Mouse (Mus musculus) spleen, adult 2 months (tissue): ENCODE results near the gene Atp2a3. TPM values are rescaled to one million over a fixed set of nuclear protein-coding genes. Genes with fewer than 3 reads are reported as not detected.

Source experiments
- DNase-seq, 2 experiments: peaks; one replicate each; pipeline versions ENCODE4 v3.0.0 to v3.0.0-alpha.2; 2012 to 2021; ENCODE audit warnings: low spot score in 2 of 2, low read depth in 1 of 2
- H3K27ac ChIP-seq: fragments of 200-500 bp; 2 replicates; pipeline ENCODE4 v1.5.1; 2012; ENCODE audit warnings: low read length, inconsistent platforms; ENCODE audit not compliant: insufficient read depth
- H3K27me3 ChIP-seq: fragments of 200-500 bp; 2 replicates; pipeline ENCODE4 v1.6.1; 2012; ENCODE audit warnings: mild to moderate bottlenecking, moderate library complexity, low read length, inconsistent platforms; ENCODE audit not compliant: control insufficient read depth, insufficient read depth
- H3K36me3 ChIP-seq: fragments of 200-500 bp; 2 replicates; pipeline ENCODE4 v1.6.1; 2012; ENCODE audit warnings: mild to moderate bottlenecking, low read length, inconsistent platforms; ENCODE audit not compliant: control insufficient read depth, insufficient read depth
- H3K4me1 ChIP-seq: fragments of 200-500 bp; 2 replicates; pipeline ENCODE4 v1.6.1; 2011; ENCODE audit warnings: inconsistent platforms; ENCODE audit not compliant: control insufficient read depth, insufficient read depth, insufficient read length
- H3K4me3 ChIP-seq: fragments of 200-500 bp; 2 replicates; pipeline ENCODE4 v1.5.1; 2011; ENCODE audit warnings: mild to moderate bottlenecking, inconsistent platforms; ENCODE audit not compliant: insufficient read depth, insufficient read length; ENCODE audit errors: extremely low read depth
- CTCF ChIP-seq: fragments of 200-500 bp; IDR thresholded peaks from 2 replicates; pipeline ENCODE4 v1.5.1; 2011; ENCODE audit warnings: mild to moderate bottlenecking, inconsistent platforms; ENCODE audit not compliant: insufficient read depth, insufficient read length, insufficient replicate concordance; ENCODE audit errors: extremely low read depth
- POLR2A ChIP-seq: fragments of 200-500 bp; IDR thresholded peaks from 2 replicates; pipeline ENCODE4 v1.6.1; 2011; ENCODE audit warnings: low read depth, low read length, inconsistent platforms
- WGBS: fragments of 180-500 bp; shearing (Covaris S2); methylation state at CpG from one replicate; pipeline ENCODE4 v1.1.7; 2018; 5-methylcytosine and 5-hydroxymethylcytosine counted together
- polyA plus RNA-seq: library from polyadenylated mRNA; depleted of rRNA; stranded (reverse); fragments of >200 nt; gene quantifications from 2 replicates; pipeline ENCODE4 v1.2.3, GENCODE M21; 2012; rRNA removed

The Atp2a3 gene
- polyA plus RNA-seq, 1 experiment: 293 TPM

- no peak overlapping the region for H3K4me3 ChIP-seq
- no peaks in the 10 kb centered on the region for H3K27me3 ChIP-seq
- H3K36me3 ChIP-seq: no peaks in the 10 kb centered on the region
- H3K4me1 ChIP-seq: no peaks in the 10 kb centered on the region
- WGBS: 81% methylated on average over 6 of the region's 6 CpGs
- H3K27ac ChIP-seq: no peak overlapping the region
- no peak for DNase-seq
- no peak for TF ChIP-seq POLR2A
- no peak for TF ChIP-seq CTCF
Measured at GRCm38 (mm10) chr11:73036889-73037288, 75.9 kb downstream of the Atp2a3 start.

GRCm38 (mm10) chr11:73037691-73038090, 76.7 kb downstream of the Atp2a3 start:
- H3K36me3 ChIP-seq: no peaks in the 10 kb centered on the region

DNA sequence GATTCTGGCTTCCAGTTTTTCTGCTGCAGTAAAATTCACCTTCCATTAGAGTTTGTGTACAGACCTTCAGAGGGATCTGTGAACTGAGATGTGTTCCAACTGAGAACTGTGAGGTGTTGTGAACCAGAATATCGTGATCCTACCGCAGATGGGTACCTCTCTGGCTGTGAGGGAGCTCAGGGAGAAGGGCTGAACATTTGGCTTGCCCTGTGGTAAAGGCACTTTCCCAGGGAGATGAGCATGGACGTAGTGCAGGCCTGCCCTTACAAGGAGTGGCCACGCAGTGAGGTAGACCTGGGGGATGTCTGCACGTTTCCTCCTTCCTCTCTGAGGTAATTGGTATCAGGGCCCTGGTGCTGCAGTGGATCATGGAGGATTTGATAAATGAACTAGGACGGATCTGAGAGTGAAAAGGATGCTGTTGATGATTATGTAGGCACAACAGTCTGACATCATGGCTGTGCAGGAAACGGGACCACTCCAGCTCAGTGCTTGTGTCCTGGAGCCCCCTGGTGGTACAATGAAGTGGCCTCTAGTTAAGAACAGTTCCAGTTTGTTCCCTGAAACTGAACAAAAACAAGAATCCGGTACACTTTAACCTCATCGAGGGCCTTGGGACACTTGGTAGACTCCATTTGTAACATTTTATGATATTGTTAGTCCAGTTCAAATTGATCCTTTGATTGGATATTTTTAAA, 78.3 kb downstream of the Atp2a3 start:
- Histone ChIP-seq H3K27me3 (no peaks in the 10 kb centered on the region), H3K27ac (no peak overlapping the region), H3K4me1 (no peaks in the 10 kb centered on the region), H3K36me3 (no peaks in the 10 kb centered on the region), H3K4me3 (no peak overlapping the region)
- peak; percentile 36 to 52 for DNase-seq
- WGBS: 64% methylated on average over 9 of the region's 9 CpGs
- peak; percentile 76; the same call in 1 of the 2 replicates for TF ChIP-seq CTCF
- TF ChIP-seq POLR2A: no peak

More at GRCm38 (mm10) chr11:73037691-73038090, 76.7 kb downstream of the Atp2a3 start:
- Histone ChIP-seq H3K4me1 (no peaks in the 10 kb centered on the region), H3K27ac (no peak overlapping the region), H3K4me3 (no peak overlapping the region), H3K27me3 (no peaks in the 10 kb centered on the region)
- 56% methylated on average over 3 of the region's 3 CpGs for WGBS
- TF ChIP-seq POLR2A: no peak
- TF ChIP-seq CTCF: no peak
- no peak for DNase-seq

Other genes with a start within 250 kb of the Atp2a3 start
- gene Cyb5d2, start 165.0 kb upstream of the Atp2a3 start, polyA plus RNA-seq: 2.4 and 2.8 TPM in 2 replicates
- gene Zzef1, start 164.9 kb upstream of the Atp2a3 start, polyA plus RNA-seq: 27.4 and 29.3 TPM in 2 replicates
- gene P2rx1, start 37.9 kb downstream of the Atp2a3 start, polyA plus RNA-seq: 14.3 and 16.3 TPM in 2 replicates
- 2.2 and 2.4 TPM in 2 replicates for gene Camkk1, start 57.8 kb downstream of the Atp2a3 start, polyA plus RNA-seq
- 1.8 and 2.0 TPM in 2 replicates for gene Ncbp3, start 86.6 kb downstream of the Atp2a3 start, polyA plus RNA-seq
- gene Itgae, start 129.4 kb downstream of the Atp2a3 start, polyA plus RNA-seq: 5.0 and 5.1 TPM in 2 replicates
- 2.2 and 2.5 TPM in 2 replicates for gene Haspin, start 177.1 kb downstream of the Atp2a3 start, polyA plus RNA-seq
- 0.22 and 0.28 TPM in 2 replicates for gene P2rx5, start 199.3 kb downstream of the Atp2a3 start, polyA plus RNA-seq
- 27.2 and 42.2 TPM in 2 replicates for gene Emc6, start 215.9 kb downstream of the Atp2a3 start, polyA plus RNA-seq
- 17.0 and 18.7 TPM in 2 replicates for gene Tax1bp3, start 215.9 kb downstream of the Atp2a3 start, polyA plus RNA-seq
- 10.7 and 11.9 TPM in 2 replicates for gene Ctns, start 237.9 kb downstream of the Atp2a3 start, polyA plus RNA-seq
- gene Shpk, start 238.3 kb downstream of the Atp2a3 start, polyA plus RNA-seq: 3.1 and 3.3 TPM in 2 replicates